In the genomic region with DNA sequence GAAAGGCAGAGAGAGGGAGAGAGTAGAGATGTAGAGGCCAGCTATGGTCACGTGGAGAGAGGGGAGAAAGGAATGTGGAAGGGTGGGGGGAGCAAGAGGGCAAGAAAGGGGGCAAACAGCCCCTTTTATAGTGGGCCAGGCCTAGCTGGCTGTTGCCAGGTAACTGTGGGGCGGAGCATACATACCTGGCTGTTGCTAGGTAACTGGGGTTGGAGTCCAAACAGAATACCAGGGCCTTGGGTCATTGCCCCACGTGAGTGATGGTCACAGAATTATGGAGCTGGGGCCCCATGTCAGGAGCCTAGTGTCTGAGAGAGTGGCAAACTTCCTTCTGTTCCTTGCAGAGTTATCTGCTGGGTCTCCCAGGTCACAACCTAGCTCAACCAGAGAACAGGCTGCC, we compare ENCODE assay signal across 16 mouse cellular contexts.
DNase-seq lines count a peak whose midpoint lies in the region; ATAC-seq lines count a peak whose summit lies in the region.
"Had no signal": no experiment of that assay in that cellular context is flagged by ENCODE, and none has a peak within 500 bp of the region (broad histone marks: within the 10 kb centered on the region; RNA-seq: fewer than 3 reads in every experiment).

No protein-coding gene starts in this region.

- WGBS in kidney, embryonic 14.5 days, result 44% methylated on average over 3 of the region's 3 CpGs

- no peak for DNase-seq in kidney, adult 9 months
- peak; percentile 8 for DNase-seq in ES-CJ7 (ENCODE audit: low read depth, low spot score)
- DNase-seq in ZHBTc4 (ENCODE audit: low read depth, low spot score), result peak; percentile 18
- peak; percentile 12 to 40 for DNase-seq in kidney, postnatal 4 days
- no peak for DNase-seq in thymus, postnatal 4 days
- DNase-seq in gastrocnemius, adult 8-10 months (ENCODE audit: low spot score in 2 of 2), result no peak
- no peak for DNase-seq in testis, postnatal 10 days (ENCODE audit: low spot score)
- DNase-seq: adrenal gland, adult 2 months had no signal

- no peaks in the 10 kb centered on the region for H3K27me3 ChIP-seq in kidney, embryonic 14.5 days (ENCODE audit: control insufficient read depth, insufficient read depth, low read length)
- H3K27me3 ChIP-seq: heart, embryonic 12.5 days; hindbrain, embryonic 15.5 days; midbrain, embryonic 13.5 days had no signal

- H3K4me1 ChIP-seq in kidney, embryonic 14.5 days (ENCODE audit: control insufficient read depth, insufficient read depth, low read length), result no peaks in the 10 kb centered on the region
- H3K4me1 ChIP-seq: heart, embryonic 12.5 days; hindbrain, embryonic 15.5 days; midbrain, embryonic 13.5 days had no signal

- no peak overlapping the region for H3K9ac ChIP-seq in kidney, embryonic 14.5 days (ENCODE audit: low read depth, low read length)
- H3K9ac ChIP-seq: heart, embryonic 12.5 days; hindbrain, embryonic 15.5 days; liver, embryonic 14.5 days; midbrain, embryonic 13.5 days had no signal

- H3K4me2 ChIP-seq in kidney, embryonic 14.5 days (replicated peaks; ENCODE audit: low read depth, low read length), result no peak overlapping the region
- H3K4me2 ChIP-seq: heart, embryonic 12.5 days; hindbrain, embryonic 15.5 days; midbrain, embryonic 13.5 days had no signal

- H3K27ac ChIP-seq in kidney, embryonic 14.5 days (ENCODE audit: low read depth, low read length), result no peak overlapping the region
- H3K27ac ChIP-seq: hindbrain, embryonic 15.5 days; liver, embryonic 14.5 days; midbrain, embryonic 13.5 days had no signal

- peak; percentile 24; the same call in 1 of the 2 replicates for ATAC-seq in kidney, embryonic 14.5 days (ENCODE audit: low FRiP score, low TSS enrichment)
- ATAC-seq: forebrain, embryonic 16.5 days; midbrain, embryonic 13.5 days had no signal

- H3K36me3 ChIP-seq in kidney, embryonic 14.5 days (ENCODE audit: control insufficient read depth, insufficient read depth, low read length), result no peaks in the 10 kb centered on the region
- H3K36me3 ChIP-seq: G1E; heart, embryonic 12.5 days; hindbrain, embryonic 15.5 days; midbrain, embryonic 13.5 days had no signal

- no peak overlapping the region for H3K4me3 ChIP-seq in kidney, embryonic 14.5 days (ENCODE audit: low read length)
- H3K4me3 ChIP-seq: erythroblast, embryonic 14.5 days; heart, embryonic 12.5 days; hindbrain, embryonic 15.5 days; midbrain, embryonic 13.5 days had no signal

- no peaks in the 10 kb centered on the region for H3K9me3 ChIP-seq in kidney, embryonic 14.5 days (ENCODE audit: control insufficient read depth, low read length)
- H3K9me3 ChIP-seq: G1E; heart, embryonic 12.5 days; hindbrain, embryonic 15.5 days; midbrain, embryonic 13.5 days had no signal

Comparison
In these comparisons a context has a peak if more than half of its experiments do, and no peak if none do; other contexts are left out.
1. DNase-seq: peak in ES-CJ7 (single experiment), ZHBTc4 (single experiment) and kidney, postnatal 4 days (2 of 2); none in kidney, adult 9 months (single experiment), thymus, postnatal 4 days (single experiment), gastrocnemius, adult 8-10 months (0 of 2) and testis, postnatal 10 days (single experiment).